Mouse (Mus musculus): ENCODE measurements around the gene Slc47a1. TPM values are rescaled to one million over a fixed set of nuclear protein-coding genes. Genes with fewer than 3 reads are reported as not detected.

Gene Slc47a1
- polyA plus RNA-seq, 1 experiment from 2014 or later, result 0.09 TPM

DNA sequence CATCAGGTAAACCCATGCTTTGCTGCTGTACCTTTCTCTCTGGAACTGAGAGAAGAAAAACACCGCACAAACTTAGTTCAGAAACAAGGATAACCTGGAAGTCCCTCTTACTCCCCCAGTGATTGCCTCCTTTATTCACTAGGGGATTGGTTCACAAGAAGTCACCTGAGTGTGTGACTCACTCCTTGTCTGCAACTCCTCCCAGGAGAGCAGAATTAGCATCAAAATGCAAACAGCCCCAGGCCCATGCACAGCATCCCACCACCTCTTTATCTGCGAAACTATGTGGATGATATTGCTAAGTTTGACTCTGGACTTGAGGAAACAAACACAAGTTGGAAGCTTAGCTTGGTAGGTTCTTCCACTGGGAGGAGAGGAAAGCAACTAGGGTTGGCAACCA, 80.8 kb downstream of the Slc47a1 start:
- no peak for ATAC-seq
- no peak for TF ChIP-seq CTCF (IDR thresholded peaks at IDR 0.05)
- H3K27me3 ChIP-seq, result no peaks in the 10 kb centered on the region
- in situ Hi-C loops (cut with MboI; ENCODE audit: low pct_unique_long_range_greater_than_20kb), result no loop called here
- ChIA-PET CTCF (interaction anchor here (1.1 kb wide), 1 partner anchor 15 kb away, joined by 3 read pairs; no protein-coding TSS in a partner anchor), POLR2A (no interaction called here)
- DNase-seq (ENCODE audit: low read depth, low spot score), result no peak

DNA sequence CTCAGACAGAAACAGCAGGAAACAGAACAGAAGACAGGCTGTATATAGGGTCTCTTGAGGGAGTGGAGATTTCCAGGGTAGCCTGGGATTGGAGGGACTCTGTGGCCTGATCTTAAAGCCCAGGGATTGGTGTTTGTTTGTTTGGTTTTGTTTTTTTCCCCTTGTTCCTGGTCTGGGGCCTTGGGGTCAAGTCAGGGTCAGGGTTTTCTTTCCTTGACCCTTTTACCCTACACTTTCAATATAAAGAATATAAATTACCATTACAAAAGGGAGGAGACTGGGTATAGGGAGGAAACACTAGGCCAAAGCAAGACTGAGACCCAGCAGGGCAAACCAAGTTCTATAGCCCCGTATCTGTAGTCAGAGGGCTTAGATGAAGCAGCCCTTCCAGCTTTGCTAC, 81.6 kb downstream of the Slc47a1 start:
- ChIA-PET POLR2A (no interaction called here), CTCF (no interaction called here)
- no peak for TF ChIP-seq CTCF (IDR thresholded peaks at IDR 0.05)
- no peak for DNase-seq (ENCODE audit: low read depth, low spot score)
- ATAC-seq, result no peak
- H3K27me3 ChIP-seq, result no peaks in the 10 kb centered on the region
- in situ Hi-C loops (cut with MboI; ENCODE audit: low pct_unique_long_range_greater_than_20kb), result no loop called here

- POLR2A ChIA-PET, result no interaction called here
- ATAC-seq (no peak), DNase-seq (ENCODE audit: low read depth, low spot score) (no peak)
- H3K27me3 ChIP-seq, result no peaks in the 10 kb centered on the region
- in situ Hi-C loops (cut with MboI; ENCODE audit: low pct_unique_long_range_greater_than_20kb), result no loop called here
- CTCF ChIA-PET, result no interaction called here
- TF ChIP-seq CTCF (IDR thresholded peaks at IDR 0.05), result no peak
Observed at GRCm38 (mm10) chr11:61295556-61295955, 82.6 kb downstream of the Slc47a1 start.

DNA sequence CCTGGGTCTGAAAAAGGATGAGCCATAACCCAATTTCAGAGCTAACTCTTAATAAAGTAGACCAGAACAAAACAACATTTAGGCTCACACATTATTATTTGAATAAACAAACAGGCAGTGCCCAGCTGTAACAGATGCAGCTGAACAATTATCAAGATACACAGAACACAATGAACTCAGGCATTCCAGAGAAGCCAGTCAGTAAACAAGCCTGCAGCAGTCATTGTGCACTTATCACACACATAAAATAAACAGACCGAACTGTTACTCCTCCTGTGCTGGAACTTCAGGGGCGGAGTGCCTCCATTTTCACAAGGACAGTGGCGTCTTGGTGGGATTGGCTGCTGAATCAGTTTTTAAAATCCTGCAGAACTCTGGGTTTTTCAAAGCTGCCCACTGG, 83.7 kb downstream of the Slc47a1 start:
- no peak for ATAC-seq
- DNase-seq (ENCODE audit: low read depth, low spot score), result no peak
- POLR2A ChIA-PET, result no interaction called here
- in situ Hi-C loops (cut with MboI; ENCODE audit: low pct_unique_long_range_greater_than_20kb), result no loop called here
- no peaks in the 10 kb centered on the region for H3K27me3 ChIP-seq
- no peak for TF ChIP-seq CTCF (IDR thresholded peaks at IDR 0.05)
- CTCF ChIA-PET, result no interaction called here

Other genes with a start within 250 kb of the Slc47a1 start
- 87.8 TPM for gene Usp22, start 203.3 kb downstream of the Slc47a1 start, polyA plus RNA-seq (2021)
- gene Aldh3a1, start 170.8 kb downstream of the Slc47a1 start, polyA plus RNA-seq (2021), result not detected
- 49.7 TPM for gene Aldh3a2, start 110.9 kb downstream of the Slc47a1 start, polyA plus RNA-seq (2021)
- not detected for gene Slc47a2, start 35.5 kb downstream of the Slc47a1 start, polyA plus RNA-seq (2021)
- not detected for gene Rnf112, start 75.8 kb upstream of the Slc47a1 start, polyA plus RNA-seq (2021)
- gene Mfap4, start 107.1 kb upstream of the Slc47a1 start, polyA plus RNA-seq (2021), result not detected
- gene Mapk7, start 116.1 kb upstream of the Slc47a1 start, polyA plus RNA-seq (2021), result 30.1 TPM
- gene B9d1, start 126.8 kb upstream of the Slc47a1 start, polyA plus RNA-seq (2021), result 100 TPM
- 84.4 TPM for gene Epn2, start 201.3 kb upstream of the Slc47a1 start, polyA plus RNA-seq (2021)

Measured in Patski (cell line).